Mouse (Mus musculus): ENCODE measurements around the gene Olfr1048.
"Not testable (repeated sequence)": the region's sequence is repeated elsewhere in the genome, so short reads cannot be mapped to it uniquely, and the experiment has no call there.

The Olfr1048 gene

DNA sequence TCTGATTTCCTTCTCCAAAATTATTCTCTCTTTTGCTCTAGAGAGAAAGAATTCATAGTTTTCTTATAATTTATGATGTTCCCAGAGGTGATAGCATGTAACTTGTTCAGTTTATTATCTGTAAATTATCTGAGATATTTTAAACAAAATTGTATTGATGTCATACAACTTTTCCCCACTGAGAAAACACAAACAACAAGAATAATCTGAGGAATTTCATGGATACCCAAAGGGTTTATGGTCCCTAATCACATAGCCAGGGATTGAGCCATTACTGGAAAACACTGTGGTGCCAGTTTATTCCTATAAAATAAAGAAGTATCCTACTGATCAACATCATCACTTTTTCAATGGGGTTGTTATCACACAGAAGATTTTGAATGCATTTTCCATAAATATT, at the start of gene Olfr1048:
TSS of gene Olfr1048 (minus strand) at position 101 of the 400 bp plus-strand sequence.
- DNase-seq = no peak

DNA sequence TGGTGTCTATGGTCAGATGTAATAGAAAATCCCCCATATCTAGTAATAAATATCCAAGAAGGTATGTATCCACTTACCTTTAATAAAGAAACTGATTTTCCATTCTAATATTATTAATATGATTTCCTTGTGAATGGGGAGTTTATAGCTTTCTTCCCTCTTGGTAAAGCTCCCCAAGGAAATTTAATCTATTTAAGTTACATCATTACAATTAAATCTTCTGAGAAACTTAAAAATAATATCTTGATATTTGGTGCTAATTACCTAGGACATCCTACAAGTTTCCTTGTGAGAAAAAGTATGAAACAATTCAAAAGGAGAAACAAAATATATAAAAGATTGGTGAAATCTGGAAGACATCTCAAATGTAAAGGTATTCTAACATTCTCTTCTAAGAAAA, 38.9 kb upstream of the Olfr1048 start, which contains the start of gene Olfr1051:
TSS of gene Olfr1051 (minus strand) at position 101 of the 400 bp plus-strand sequence.
- DNase-seq = not testable (repeated sequence)

DNA sequence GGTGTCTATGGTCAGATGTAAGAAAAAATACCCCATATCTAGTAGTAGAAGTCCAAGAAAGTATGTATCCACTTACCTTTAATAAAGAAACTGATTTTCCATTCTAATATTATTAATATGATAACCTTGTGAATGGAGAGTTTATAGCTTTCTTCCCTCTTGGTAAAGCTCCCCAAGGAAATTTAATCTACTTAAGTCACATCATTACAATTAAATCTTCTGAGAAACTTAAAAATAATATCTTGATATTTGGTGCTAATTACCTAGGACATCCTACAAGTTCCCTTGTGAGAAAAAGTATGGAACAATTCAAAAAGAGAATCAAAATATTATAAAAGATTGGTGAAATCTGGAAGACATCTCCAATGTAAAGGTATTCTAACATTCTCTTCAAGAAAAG, 18.1 kb upstream of the Olfr1048 start, which contains the start of gene Olfr1049:
TSS of gene Olfr1049 (minus strand) at position 101 of the 400 bp plus-strand sequence.
- DNase-seq = not testable (repeated sequence)

DNA sequence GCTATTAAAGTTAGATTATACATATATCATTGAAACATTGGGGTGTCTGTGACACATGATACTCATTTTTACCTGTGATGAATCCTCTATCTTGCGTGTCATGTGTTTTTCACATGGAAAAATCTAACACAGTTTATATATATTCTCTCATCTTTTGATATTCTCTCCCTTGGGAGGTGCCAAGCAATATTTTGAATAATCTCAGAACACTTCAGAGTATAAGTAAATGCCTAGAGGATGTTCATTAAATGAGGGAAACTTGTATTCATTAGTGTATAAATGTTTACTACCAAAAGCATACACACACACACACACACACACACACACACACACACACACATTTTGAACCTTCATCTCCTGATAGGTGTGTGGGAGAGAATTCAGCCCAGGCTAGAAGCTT, 8.8 kb downstream of the Olfr1048 start, which contains the start of gene Olfr1047:
TSS of gene Olfr1047 (minus strand) at position 101 of the 400 bp plus-strand sequence.
- no peak for DNase-seq

DNA sequence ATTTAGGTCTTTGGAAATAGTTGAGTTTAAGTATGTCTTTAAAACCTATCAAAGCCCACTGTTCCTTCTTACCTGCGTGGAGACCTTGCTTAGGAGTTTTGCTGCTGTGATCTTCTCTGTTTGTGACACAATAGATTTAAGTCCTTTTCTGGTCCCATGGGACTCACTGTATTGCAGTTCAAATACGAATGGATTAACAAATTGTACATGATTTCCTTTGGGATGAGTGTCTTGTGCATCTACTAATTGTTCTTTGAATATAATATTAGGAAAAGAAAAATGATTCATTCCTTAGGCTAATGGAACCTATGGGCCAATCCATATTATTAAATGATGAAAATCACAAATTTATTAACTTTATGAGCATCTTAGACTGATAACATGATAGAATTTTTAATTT, 20.9 kb downstream of the Olfr1048 start, which contains the start of gene Olfr1046:
TSS of gene Olfr1046 (minus strand) at position 101 of the 400 bp plus-strand sequence.
- no peak for DNase-seq

DNA sequence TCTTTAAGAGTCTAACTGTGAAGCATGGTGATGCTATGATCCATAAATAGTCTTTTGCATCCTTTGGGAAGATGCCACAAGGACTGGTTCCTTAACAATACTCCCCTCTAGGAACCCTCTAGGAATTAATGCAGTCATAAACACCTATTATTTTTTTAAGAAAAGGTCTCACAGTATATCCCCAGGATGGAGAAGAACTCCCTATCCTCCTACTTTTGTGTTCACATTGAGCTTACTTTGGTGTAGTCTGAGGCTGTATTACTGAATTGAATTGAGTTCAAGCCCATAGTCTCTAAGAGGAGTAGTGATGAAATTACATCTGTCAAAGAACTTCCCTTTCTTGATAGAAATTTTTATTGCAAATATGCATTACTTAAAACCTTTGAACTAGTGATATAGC, 37.2 kb downstream of the Olfr1048 start, which contains the start of gene Olfr1045:
TSS of gene Olfr1045 (minus strand) at position 101 of the 400 bp plus-strand sequence.
- DNase-seq = no peak

DNA sequence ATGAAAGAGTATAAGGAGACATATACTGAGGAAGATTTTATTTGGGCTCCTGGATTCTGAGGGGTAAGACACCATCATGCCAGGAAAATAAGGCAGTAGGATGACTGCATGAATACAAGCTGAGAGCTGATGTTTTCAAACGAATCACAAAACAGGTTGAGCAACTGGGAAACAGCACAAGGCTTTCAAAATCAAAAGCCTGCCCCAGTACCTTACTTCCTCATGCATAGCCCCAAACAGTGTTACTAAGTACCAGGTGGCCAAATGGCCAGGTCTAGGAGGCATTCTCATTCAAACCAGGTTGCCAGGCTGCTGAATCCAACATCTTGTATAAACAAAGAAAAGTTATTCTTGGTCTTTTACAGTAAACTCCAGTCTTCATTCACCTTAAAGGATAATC, 44.2 kb downstream of the Olfr1048 start:
- no peak for DNase-seq

DNA sequence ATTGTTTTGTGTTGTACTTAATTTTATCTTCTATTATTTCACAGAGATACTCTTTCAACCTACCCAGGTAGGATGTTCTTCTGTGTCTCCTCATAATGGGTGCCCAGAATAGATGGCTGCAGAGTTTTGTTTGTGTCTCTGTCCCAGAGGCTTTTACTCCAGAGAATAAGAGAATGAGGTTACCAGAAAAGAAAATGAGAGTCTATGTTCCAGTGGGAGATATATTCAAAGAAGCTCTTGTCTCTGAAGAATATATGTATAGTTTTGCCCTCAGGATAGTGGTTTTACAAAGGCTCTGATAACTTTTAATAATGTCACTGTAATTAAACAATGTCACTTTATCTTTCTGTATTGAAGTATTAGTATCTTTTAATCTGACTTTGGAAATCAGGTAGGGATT, 54.5 kb downstream of the Olfr1048 start, which contains the start of gene Olfr52:
TSS of gene Olfr52 (minus strand) at position 101 of the 400 bp plus-strand sequence.
- DNase-seq = no peak

Data from kidney, postnatal 36 days (tissue).